Mouse (Mus musculus) MEL (cell line): Measurements from ENCODE around the gene Sipa1l3. TPM values are rescaled to one million over a fixed set of nuclear protein-coding genes. Genes with fewer than 3 reads are reported as not detected.

Experiments
- DNase-seq: peaks from one replicate; pipeline ENCODE4 v3.0.0; 2011; ENCODE audit warnings: low read depth, low spot score
- H3K27ac ChIP-seq: 2 replicates; pipeline ENCODE4 v1.5.1; 2012; ENCODE audit warnings: low read depth, mild to moderate bottlenecking, control low read depth, low read length, moderate library complexity; ENCODE audit not compliant: control insufficient read depth
- H3K27me3 ChIP-seq, 2 experiments: fragments of 150-350 bp in 1 of 2; sonication (generic) in 1 of 2; 2 replicates each; pipeline ENCODE4 v1.6.1; 2012; ENCODE audit warnings: low read length in 2 of 2, mild to moderate bottlenecking in 2 of 2, improper control_type of control experiment in 1 of 2, moderate library complexity in 1 of 2; ENCODE audit not compliant: insufficient read depth in 2 of 2, control insufficient read depth in 1 of 2
- H3K36me3 ChIP-seq, 2 experiments: 2 replicates each; pipeline ENCODE4 v1.6.1; 2012 to 2014; ENCODE audit warnings: low read length in 2 of 2, improper control_type of control experiment in 1 of 2, inconsistent platforms in 1 of 2, mild to moderate bottlenecking in 1 of 2; ENCODE audit not compliant: insufficient read depth in 2 of 2, control insufficient read depth in 1 of 2
- H3K4me1 ChIP-seq, 2 experiments: fragments of 150-350 bp in 1 of 2; sonication (generic) in 1 of 2; 2 replicates each; pipeline ENCODE4 v1.6.1; 2012; ENCODE audit warnings: low read length in 2 of 2, improper control_type of control experiment in 1 of 2, mild to moderate bottlenecking in 1 of 2; ENCODE audit not compliant: insufficient read depth in 2 of 2, control insufficient read depth in 1 of 2
- H3K4me3 ChIP-seq, 2 experiments: fragments of 150-350 bp in 1 of 2; sonication (generic) in 1 of 2; 2 replicates each; pipeline ENCODE4 v1.5.1; 2012; ENCODE audit warnings: low read depth in 2 of 2, low read length in 2 of 2, mild to moderate bottlenecking in 2 of 2, moderate library complexity in 2 of 2, control low read depth in 1 of 2, improper control_type of control experiment in 1 of 2; ENCODE audit not compliant: control insufficient read depth in 1 of 2, insufficient read depth in 1 of 2
- H3K79me2 ChIP-seq: 2 replicates; pipeline ENCODE4 v1.6.1; 2012; ENCODE audit warnings: mild to moderate bottlenecking, low read length, moderate library complexity; ENCODE audit not compliant: control insufficient read depth, poor library complexity, insufficient read depth
- H3K9ac ChIP-seq: 2 replicates; pipeline ENCODE4 v1.6.1; 2012; ENCODE audit warnings: low read depth, mild to moderate bottlenecking, control low read depth, low read length, moderate library complexity; ENCODE audit not compliant: control insufficient read depth, poor library complexity, severe bottlenecking
- H3K9me3 ChIP-seq: fragments of 150-350 bp; sonication (generic); replicated peaks from 2 replicates; pipeline ENCODE4 v1.6.1; 2012; ENCODE audit warnings: mild to moderate bottlenecking, low read length, improper control_type of control experiment, moderate library complexity; ENCODE audit not compliant: insufficient read depth
- ELF1 ChIP-seq: IDR thresholded peaks from 2 replicates; pipeline ENCODE4 v1.6.1; 2014; ENCODE audit warnings: low read depth, mild to moderate bottlenecking, inconsistent platforms, low read length, improper control_type of control experiment, moderate library complexity
- EP300 ChIP-seq, 2 experiments: IDR thresholded peaks; 2 replicates each; pipeline ENCODE4 v1.6.1; 2011; ENCODE audit warnings: improper control_type of control experiment in 2 of 2, low read length in 2 of 2, low read depth in 1 of 2, mild to moderate bottlenecking in 1 of 2
- GABPA ChIP-seq: IDR thresholded peaks from 2 replicates; pipeline ENCODE4 v1.6.1; 2012; ENCODE audit warnings: low read depth, mild to moderate bottlenecking, inconsistent platforms, low read length, improper control_type of control experiment, moderate library complexity
- GATA1 ChIP-seq: IDR thresholded peaks from 2 replicates; pipeline ENCODE4 v1.6.1; 2011; ENCODE audit warnings: low read depth, low read length, improper control_type of control experiment
- HCFC1 ChIP-seq: IDR thresholded peaks from 2 replicates; pipeline ENCODE4 v1.6.1; 2012; ENCODE audit warnings: low read depth, mild to moderate bottlenecking, inconsistent platforms, low read length, improper control_type of control experiment, moderate library complexity
- JUND ChIP-seq: IDR thresholded peaks from 2 replicates; pipeline ENCODE4 v1.6.1; 2011; ENCODE audit warnings: low read depth, mild to moderate bottlenecking, improper control_type of control experiment, low read length
- KAT2A ChIP-seq: conservative IDR thresholded peaks from 2 replicates; pipeline ENCODE4 v1.6.1; 2012; ENCODE audit warnings: low read depth, low read length, improper control_type of control experiment, inconsistent platforms
- MAFK ChIP-seq: IDR thresholded peaks from 2 replicates; pipeline ENCODE4 v1.6.1; 2011; ENCODE audit warnings: low read depth, mild to moderate bottlenecking, low read length, improper control_type of control experiment, borderline replicate concordance
- MAX ChIP-seq: IDR thresholded peaks from 2 replicates; pipeline ENCODE4 v1.6.1; 2011; ENCODE audit warnings: low read length, improper control_type of control experiment
- MAZ ChIP-seq: IDR thresholded peaks from 2 replicates; pipeline ENCODE4 v1.6.1; 2012; ENCODE audit warnings: low read depth, mild to moderate bottlenecking, inconsistent platforms, low read length, improper control_type of control experiment
- MXI1 ChIP-seq: IDR thresholded peaks from 2 replicates; pipeline ENCODE4 v1.6.1; 2011; ENCODE audit warnings: mild to moderate bottlenecking, low read depth, low read length, improper control_type of control experiment
- MYB ChIP-seq: IDR thresholded peaks from 2 replicates; pipeline ENCODE4 v1.6.1; 2011; ENCODE audit warnings: mild to moderate bottlenecking, low read depth, low read length, improper control_type of control experiment
- NRF1 ChIP-seq: IDR thresholded peaks from 2 replicates; pipeline ENCODE4 v1.6.1; 2014; ENCODE audit warnings: low read depth, mild to moderate bottlenecking, inconsistent platforms, low read length, improper control_type of control experiment, moderate library complexity; ENCODE audit not compliant: poor library complexity, insufficient read depth, severe bottlenecking
- POLR2A ChIP-seq, 2 experiments: IDR thresholded peaks; 2 replicates each; pipeline ENCODE4 v1.6.1; 2011 to 2012; ENCODE audit warnings: low read length in 2 of 2, mild to moderate bottlenecking in 2 of 2, control low read depth in 1 of 2, improper control_type of control experiment in 1 of 2, low read depth in 1 of 2, moderate library complexity in 1 of 2; ENCODE audit not compliant: control insufficient read depth in 1 of 2, insufficient read depth in 1 of 2, poor library complexity in 1 of 2
- RAD21 ChIP-seq: IDR thresholded peaks from 2 replicates; pipeline ENCODE4 v1.6.1; 2011; ENCODE audit warnings: mild to moderate bottlenecking, low read depth, low read length, improper control_type of control experiment
- RCOR1 ChIP-seq: IDR thresholded peaks from 2 replicates; pipeline ENCODE4 v1.6.1; 2012; ENCODE audit warnings: low read depth, mild to moderate bottlenecking, inconsistent platforms, low read length, improper control_type of control experiment
- SMC3 ChIP-seq: IDR thresholded peaks from 2 replicates; pipeline ENCODE4 v1.6.1; 2011; ENCODE audit warnings: low read depth, low read length, improper control_type of control experiment
- TBP ChIP-seq: IDR thresholded peaks from 2 replicates; pipeline ENCODE4 v1.8.0; 2011; ENCODE audit warnings: low read depth, low read length, improper control_type of control experiment
- UBTF ChIP-seq: IDR thresholded peaks from 2 replicates; pipeline ENCODE4 v1.6.1; 2012; ENCODE audit warnings: low read depth, mild to moderate bottlenecking, inconsistent platforms, low read length, improper control_type of control experiment, moderate library complexity, borderline replicate concordance; ENCODE audit not compliant: insufficient read depth
- USF1 ChIP-seq: IDR thresholded peaks from 2 replicates; pipeline ENCODE4 v1.6.1; 2014; ENCODE audit warnings: low read depth, mild to moderate bottlenecking, inconsistent platforms, low read length, improper control_type of control experiment, moderate library complexity
- USF2 ChIP-seq, 2 experiments: IDR thresholded peaks; 2 replicates each; pipeline ENCODE4 v1.6.1; 2011 to 2012; ENCODE audit warnings: improper control_type of control experiment in 2 of 2, low read length in 2 of 2, borderline replicate concordance in 1 of 2, inconsistent platforms in 1 of 2, low read depth in 1 of 2, mild to moderate bottlenecking in 1 of 2; ENCODE audit not compliant: insufficient read depth in 1 of 2
- ZNF384 ChIP-seq: IDR thresholded peaks from 2 replicates; pipeline ENCODE4 v1.6.1; 2012; ENCODE audit warnings: low read depth, mild to moderate bottlenecking, inconsistent platforms, low read length, improper control_type of control experiment
- polyA plus RNA-seq, 2 experiments: library from polyadenylated mRNA; stranded (reverse) in 1 of 2; unstranded in 1 of 2; fragments of >175 nt in 1 of 2; fragments of >200 nt in 1 of 2; gene quantifications; 2 replicates each; pipeline versions ENCODE4 v1.2.1 to v1.2.4; 2012; ENCODE audit warnings: low replicate concordance in 2 of 2, low read depth in 1 of 2; ENCODE audit not compliant: insufficient read length in 2 of 2, insufficient read depth in 1 of 2, missing spikeins in 1 of 2
- total RNA-seq: library from RNA; depleted of rRNA; stranded (reverse); fragments of 300-350 nt; gene quantifications from 2 replicates; pipeline ENCODE4 v1.2.3, GENCODE M21; 2012

Sipa1l3 gene
- total and polyA plus RNA-seq, 3 experiments = 14.9 to 49.4 TPM; not detected in 1

- no peak overlapping the region for H3K27ac ChIP-seq
- no peaks in the 10 kb centered on the region for H3K27me3 ChIP-seq
- no peaks in the 10 kb centered on the region for H3K9me3 ChIP-seq
- H3K4me1 ChIP-seq = no peaks in the 10 kb centered on the region
- no peak overlapping the region for H3K4me3 ChIP-seq
- H3K36me3 ChIP-seq = peaks cover 0 to 3% of the 10 kb centered on the region in 2 experiments; a peak in 1 of 4 replicates
- H3K79me2 ChIP-seq = no peaks in the 10 kb centered on the region
- no peak overlapping the region for H3K9ac ChIP-seq
- DNase-seq = no peak
- TF ChIP-seq MXI1 (no peak), RCOR1 (no peak), USF2 (IDR thresholded peaks at IDR 0.05; ENCODE audit: borderline replicate concordance in 1 of 2, insufficient read depth in 1 of 2, low read depth in 1 of 2, low read length in 2 of 2) (no peak), POLR2A (IDR thresholded peaks at IDR 0.05; ENCODE audit: control insufficient read depth in 1 of 2, insufficient read depth in 1 of 2, low read depth in 1 of 2, low read length in 2 of 2, poor library complexity in 1 of 2) (no peak), KAT2A (no peak), GABPA (no peak), MAX (no peak), NRF1 (no peak), MAFK (no peak)
Measured at GRCm38 (mm10) chr7:29328984-29329383, 189.5 kb downstream of the Sipa1l3 start.

- Histone ChIP-seq H3K79me2 (no peaks in the 10 kb centered on the region), H3K9ac (no peak overlapping the region), H3K27ac (no peak overlapping the region), H3K36me3 (peaks cover 0 to 3% of the 10 kb centered on the region in 2 experiments; a peak in 1 of 4 replicates), H3K4me1 (no peaks in the 10 kb centered on the region), H3K9me3 (no peaks in the 10 kb centered on the region), H3K4me3 (no peak overlapping the region), H3K27me3 (no peaks in the 10 kb centered on the region)
- TF ChIP-seq GATA1 (no peak), USF1 (no peak), MAZ (no peak), MAX (no peak), SMC3 (no peak), ELF1 (no peak), EP300 (IDR thresholded peaks at IDR 0.05; ENCODE audit: low read depth in 1 of 2, low read length in 2 of 2) (no peak), JUND (no peak), HCFC1 (no peak), MYB (no peak), TBP (no peak), MAFK (no peak), ZNF384 (no peak), RAD21 (no peak), UBTF (no peak)
- DNase-seq = no peak
Measured at GRCm38 (mm10) chr7:29327087-29327486, 191.4 kb downstream of the Sipa1l3 start.
